Mouse (Mus musculus): ENCODE measurements around the gene Fmnl1.

Fmnl1 gene

GRCm38 (mm10) chr11:103184891-103185290, 14.0 kb downstream of the Fmnl1 start:
- peak; percentile 42 for DNase-seq (ENCODE audit: low spot score)

GRCm38 (mm10) chr11:103192230-103192955, 21.5 kb downstream of the Fmnl1 start:
- DNase-seq (ENCODE audit: low spot score), result no peak

GRCm38 (mm10) chr11:103192956-103193824, 22.3 kb downstream of the Fmnl1 start:
- DNase-seq (ENCODE audit: low spot score), result no peak

GRCm38 (mm10) chr11:103193825-103194168, 22.9 kb downstream of the Fmnl1 start:
- DNase-seq (ENCODE audit: low spot score), result no peak

- no peak for DNase-seq (ENCODE audit: low spot score)
Measured at GRCm38 (mm10) chr11:103195236-103195635, 24.3 kb downstream of the Fmnl1 start.

GRCm38 (mm10) chr11:103195656-103196055, 24.7 kb downstream of the Fmnl1 start:
- no peak for DNase-seq (ENCODE audit: low spot score)

- DNase-seq (ENCODE audit: low spot score), result no peak
Measured at GRCm38 (mm10) chr11:103197340-103197739, 26.4 kb downstream of the Fmnl1 start.

GRCm38 (mm10) chr11:103198339-103198738, 27.4 kb downstream of the Fmnl1 start:
- no peak for DNase-seq (ENCODE audit: low spot score)

- peak; percentile 47 for DNase-seq (ENCODE audit: low spot score)
Measured at GRCm38 (mm10) chr11:103198911-103199803, 28.2 kb downstream of the Fmnl1 start.

GRCm38 (mm10) chr11:103201664-103202063, 30.8 kb downstream of the Fmnl1 start:
- DNase-seq (ENCODE audit: low spot score), result no peak

GRCm38 (mm10) chr11:103202376-103202775, 31.5 kb downstream of the Fmnl1 start:
- no peak for DNase-seq (ENCODE audit: low spot score)

- DNase-seq (ENCODE audit: low spot score), result no peak
Measured at GRCm38 (mm10) chr11:103206203-103206602, 35.3 kb downstream of the Fmnl1 start.

- no peak for DNase-seq (ENCODE audit: low spot score)
Measured at GRCm38 (mm10) chr11:103208458-103208857, 37.6 kb downstream of the Fmnl1 start, which contains the start of gene 1700023F06Rik. Gene 1700023F06Rik, minus strand, starts transcription at chr11:103208558.

- DNase-seq (ENCODE audit: low spot score), result no peak
Measured at GRCm38 (mm10) chr11:103210291-103210690, 39.4 kb downstream of the Fmnl1 start.

- no peak for DNase-seq (ENCODE audit: low spot score)
Measured at GRCm38 (mm10) chr11:103213712-103214111, 42.8 kb downstream of the Fmnl1 start.

GRCm38 (mm10) chr11:103215355-103215754, 44.4 kb downstream of the Fmnl1 start:
- DNase-seq (ENCODE audit: low spot score), result no peak

GRCm38 (mm10) chr11:103217790-103218516, 47.0 kb downstream of the Fmnl1 start, which contains the start of gene Spata32:
Gene Spata32, minus strand, starts transcription at chr11:103218432.
- peak; percentile 50 for DNase-seq (ENCODE audit: low spot score)

- no peak for DNase-seq (ENCODE audit: low spot score)
Measured at GRCm38 (mm10) chr11:103218517-103218901, 47.6 kb downstream of the Fmnl1 start.

GRCm38 (mm10) chr11:103219259-103219658, 48.4 kb downstream of the Fmnl1 start:
- no peak for DNase-seq (ENCODE audit: low spot score)

GRCm38 (mm10) chr11:103219995-103220394, 49.1 kb downstream of the Fmnl1 start:
- no peak for DNase-seq (ENCODE audit: low spot score)

- DNase-seq (ENCODE audit: low spot score), result no peak
Measured at GRCm38 (mm10) chr11:103221437-103221836, 50.5 kb downstream of the Fmnl1 start.
